Mouse (Mus musculus) embryonic stem cell, embryonic (primary cell): ENCODE data around the gene Gm20695.
"Not testable (repeated sequence)": the region's sequence is repeated elsewhere in the genome, so short reads cannot be mapped to it uniquely, and the experiment has no call there.

Experiments
- CTCF ChIA-PET, 4 experiments: fragments of 300-600 bp in 2 of 4; fragments of 350-600 bp in 2 of 4; sonication (Branson Sonifier 250); formaldehyde crosslinking; loops; one replicate each; lab custom pipeline; 2022; ENCODE audit warnings: inconsistent platforms in 2 of 4; lab: Charles Lee
- POLR2A ChIA-PET, 4 experiments: fragments of 300-600 bp in 2 of 4; fragments of 350-600 bp in 2 of 4; sonication (Branson Sonifier 250); formaldehyde crosslinking; loops; one replicate each; lab custom pipeline; 2022; ENCODE audit warnings: antibody characterized with exemption in 4 of 4, inconsistent platforms in 1 of 4; lab: Charles Lee

The Gm20695 gene

GRCm38 (mm10) chr16:3884201-3885064, at the start of gene Gm20695, which contains the start of gene Zfp597:
Gene Gm20695 (plus strand): TSS chr16:3884648.
Gene Zfp597 (minus strand): TSS chr16:3884561.
- POLR2A ChIA-PET = interaction anchor here (0.5 to 2.9 kb wide), 52 partner anchors 9 to 675 kb away, joined by 3 to 94 read pairs (median 4); partner anchors contain the start of genes 1700037C18Rik (in 3 of the 4), Cluap1 (in 3 of the 4), Naa60 (in 3 of the 4) and Slx4 (in 2 of the 4)
- CTCF ChIA-PET = interaction anchor here (0.6 to 1.4 kb wide), 15 partner anchors 11 to 598 kb away, joined by 3 to 6 read pairs (median 3); partner anchors contain the start of genes Naa60 (in 3 of the 4), 1700037C18Rik (in 2 of the 4), Cluap1 (in 2 of the 4) and Slx4 (in 1 of the 4)

- POLR2A ChIA-PET = interaction anchor here in 3 of 4 experiments (0.6 to 2.8 kb wide), 4 partner anchors 12 to 1516 kb away, joined by 3 to 11 read pairs (median 3); partner anchors contain the start of genes Slx4 (in 1 of the 3) and Zfp174 (in 1 of the 3)
- CTCF ChIA-PET = interaction anchor here in 1 of 4 experiments (1.3 kb wide), 1 partner anchor 13 kb away, joined by 4 read pairs; no protein-coding TSS in a partner anchor
Measured at GRCm38 (mm10) chr16:3835461-3835860, 49.0 kb upstream of the Gm20695 start.

- ChIA-PET CTCF (interaction anchor here (0.6 to 1.5 kb wide), 24 partner anchors 9 to 649 kb away, joined by 3 to 5 read pairs (median 3); partner anchors contain the start of genes Slx4 (in 3 of the 4), 1700037C18Rik (in 2 of the 4), Cluap1 (in 2 of the 4) and Olfr15 (in 2 of the 4)), POLR2A (interaction anchor here in 2 of 4 experiments (1.1 to 1.8 kb wide), 4 partner anchors 8 to 60 kb away, joined by 3 to 6 read pairs (median 4); partner anchors contain the start of gene Zfp174 (in 1 of the 2))
Measured at GRCm38 (mm10) chr16:3839157-3839885, 45.1 kb upstream of the Gm20695 start.

- POLR2A ChIA-PET = interaction anchor here in 3 of 4 experiments (0.6 to 2.2 kb wide), 10 partner anchors 30 to 947 kb away, joined by 3 to 16 read pairs (median 4); partner anchors contain the start of genes Cdip1 (in 1 of the 3), Gm20695 (in 1 of the 3), Naa60 (in 1 of the 3) and Slx4 (in 1 of the 3)
- CTCF ChIA-PET = interaction anchor here in 3 of 4 experiments (0.6 to 1.0 kb wide), 3 partner anchors 12 to 297 kb away, joined by 3 to 6 read pairs (median 5); partner anchors contain the start of genes Gm20695 (in 1 of the 3), Olfr15 (in 1 of the 3) and Zfp597 (in 1 of the 3)
Measured at GRCm38 (mm10) chr16:3842989-3843388, 41.5 kb upstream of the Gm20695 start.

- ChIA-PET CTCF (interaction anchor here in 2 of 4 experiments (1.0 kb wide), 2 partner anchors 13 to 40 kb away, joined by 3 to 6 read pairs; partner anchors contain the start of genes Gm20695 (in 1 of the 2), Olfr15 (in 1 of the 2) and Zfp597 (in 1 of the 2)), POLR2A (interaction anchor here in 2 of 4 experiments (1.4 to 2.2 kb wide), 2 partner anchors 29 to 40 kb away, joined by 5 to 16 read pairs; partner anchors contain the start of genes Gm20695 (in 1 of the 2), Naa60 (in 1 of the 2) and Zfp597 (in 1 of the 2))
Measured at GRCm38 (mm10) chr16:3843796-3844195, 40.7 kb upstream of the Gm20695 start.

GRCm38 (mm10) chr16:3846711-3847518, 37.5 kb upstream of the Gm20695 start, which contains the start of gene Zfp174:
Gene Zfp174 (plus strand): TSS chr16:3847268.
- CTCF ChIA-PET = interaction anchor here in 1 of 4 experiments (1.0 to 1.1 kb wide), 5 partner anchors 44 to 704 kb away, joined by 3 to 5 read pairs (median 3); partner anchors contain the start of genes 1700037C18Rik, Cluap1 and Srl

GRCm38 (mm10) chr16:3847871-3848270, 36.6 kb upstream of the Gm20695 start:
- CTCF ChIA-PET = interaction anchor here (0.6 to 1.9 kb wide), 9 partner anchors 8 to 1618 kb away, joined by 3 to 6 read pairs (median 4); partner anchors contain the start of genes 1700037C18Rik (in 1 of the 4), Cluap1 (in 1 of the 4), Naa60 (in 1 of the 4) and Slx4 (in 1 of the 4)
- POLR2A ChIA-PET = interaction anchor here (0.6 to 3.3 kb wide), 34 partner anchors 9 to 711 kb away, joined by 3 to 33 read pairs (median 6); partner anchors contain the start of genes Naa60 (in 3 of the 4), Zfp263 (in 3 of the 4), Gm20695 (in 2 of the 4) and Slx4 (in 2 of the 4)

More at GRCm38 (mm10) chr16:3846711-3847518, 37.5 kb upstream of the Gm20695 start, which contains the start of gene Zfp174:
- POLR2A ChIA-PET = interaction anchor here (0.6 to 3.3 kb wide), 36 partner anchors 8 to 712 kb away, joined by 3 to 33 read pairs (median 6); partner anchors contain the start of genes Naa60 (in 3 of the 4), Gm20695 (in 2 of the 4), Slx4 (in 2 of the 4) and Trap1 (in 2 of the 4)

GRCm38 (mm10) chr16:3848416-3848815, 36.0 kb upstream of the Gm20695 start:
- CTCF ChIA-PET = interaction anchor here (0.6 to 1.9 kb wide), 10 partner anchors 9 to 1618 kb away, joined by 3 to 6 read pairs (median 4); partner anchors contain the start of genes 1700037C18Rik (in 1 of the 4), Cluap1 (in 1 of the 4), Naa60 (in 1 of the 4) and Slx4 (in 1 of the 4)
- POLR2A ChIA-PET = interaction anchor here (0.6 to 3.3 kb wide), 24 partner anchors 9 to 711 kb away, joined by 3 to 33 read pairs (median 6); partner anchors contain the start of genes Gm20695 (in 2 of the 4), Naa60 (in 2 of the 4), Slx4 (in 2 of the 4) and Zfp263 (in 2 of the 4)

GRCm38 (mm10) chr16:3851301-3851700, 33.1 kb upstream of the Gm20695 start:
- CTCF ChIA-PET = not testable (repeated sequence)
- POLR2A ChIA-PET = interaction anchor here in 2 of 4 experiments (0.6 to 4.0 kb wide), 3 partner anchors 21 to 91 kb away, joined by 3 to 18 read pairs (median 3); partner anchors contain the start of gene Naa60 (in 1 of the 2)

GRCm38 (mm10) chr16:3852586-3852985, 31.9 kb upstream of the Gm20695 start:
- CTCF ChIA-PET = interaction anchor here in 2 of 4 experiments (0.6 to 1.2 kb wide), 2 partner anchors 414 to 431 kb away, joined by 3 to 6 read pairs; no protein-coding TSS in a partner anchor
- POLR2A ChIA-PET = interaction anchor here in 2 of 4 experiments (0.8 to 4.0 kb wide), 6 partner anchors 9 to 151 kb away, joined by 3 to 18 read pairs (median 4); partner anchors contain the start of genes Naa60 (in 2 of the 2), Gm20695 (in 1 of the 2), Slx4 (in 1 of the 2) and Zfp597 (in 1 of the 2)

- POLR2A ChIA-PET = interaction anchor here in 3 of 4 experiments (0.6 to 4.0 kb wide), 3 partner anchors 10 to 17 kb away, joined by 3 to 18 read pairs (median 17); partner anchors contain the start of gene Naa60 (in 2 of the 3)
- CTCF ChIA-PET = interaction anchor here in 1 of 4 experiments (1.3 kb wide), 1 partner anchor 18 kb away, joined by 3 read pairs; the partner anchor contains the start of gene Naa60
Measured at GRCm38 (mm10) chr16:3854437-3855182, 29.8 kb upstream of the Gm20695 start.

GRCm38 (mm10) chr16:3855776-3856175, 28.7 kb upstream of the Gm20695 start:
- POLR2A ChIA-PET = no interaction called here
- CTCF ChIA-PET = interaction anchor here in 1 of 4 experiments (1.3 kb wide), 1 partner anchor 17 kb away, joined by 3 read pairs; the partner anchor contains the start of gene Naa60

GRCm38 (mm10) chr16:3859254-3859653, 25.2 kb upstream of the Gm20695 start:
- ChIA-PET CTCF (interaction anchor here in 1 of 4 experiments (0.6 kb wide), 1 partner anchor 117 kb away, joined by 4 read pairs; no protein-coding TSS in a partner anchor), POLR2A (no interaction called here)

- POLR2A ChIA-PET = interaction anchor here (0.6 to 4.7 kb wide), 51 partner anchors 9 to 1008 kb away, joined by 3 to 94 read pairs (median 6); partner anchors contain the start of genes Cluap1 (in 3 of the 4), Gm20695 (in 3 of the 4), Zfp174 (in 3 of the 4) and Zfp263 (in 3 of the 4)
- CTCF ChIA-PET = interaction anchor here in 3 of 4 experiments (0.7 to 1.9 kb wide), 10 partner anchors 12 to 617 kb away, joined by 3 to 9 read pairs (median 4); partner anchors contain the start of genes 1700037C18Rik (in 2 of the 3), Cluap1 (in 2 of the 3), Gm20695 (in 2 of the 3) and Zfp597 (in 2 of the 3)
Measured at GRCm38 (mm10) chr16:3871815-3872214, 12.6 kb upstream of the Gm20695 start.
